Mouse (Mus musculus): Measurements from ENCODE around the gene Vdac2.

Vdac2 gene

GRCm38 (mm10) chr14:21838336-21839017 is 13.4 kb downstream of the Vdac2 start:
- TF ChIP-seq GATA4 (IDR thresholded peaks at IDR 0.05; ENCODE audit: insufficient replicate concordance, low read length): no peak

- no peak for TF ChIP-seq GATA4 (IDR thresholded peaks at IDR 0.05; ENCODE audit: insufficient replicate concordance, low read length)
Measured at GRCm38 (mm10) chr14:21841819-21842592, 17.0 kb downstream of the Vdac2 start.

GRCm38 (mm10) chr14:21843263-21843662 is 18.2 kb downstream of the Vdac2 start:
- TF ChIP-seq GATA4 (IDR thresholded peaks at IDR 0.05; ENCODE audit: insufficient replicate concordance, low read length): no peak

GRCm38 (mm10) chr14:21846827-21847380 is 21.9 kb downstream of the Vdac2 start:
- no peak for TF ChIP-seq GATA4 (IDR thresholded peaks at IDR 0.05; ENCODE audit: insufficient replicate concordance, low read length)

GRCm38 (mm10) chr14:21847381-21848165 is 22.5 kb downstream of the Vdac2 start:
- TF ChIP-seq GATA4 (IDR thresholded peaks at IDR 0.05; ENCODE audit: insufficient replicate concordance, low read length): no peak

GRCm38 (mm10) chr14:21848166-21849154 is 23.4 kb downstream of the Vdac2 start, which contains the start of gene Comtd1:
TSS of gene Comtd1 (minus strand) at chr14:21848977.
- peak; percentile 60; the same call in 1 of the 2 replicates for TF ChIP-seq GATA4 (IDR thresholded peaks at IDR 0.05; ENCODE audit: insufficient replicate concordance, low read length)

GRCm38 (mm10) chr14:21849524-21850418 is 24.7 kb downstream of the Vdac2 start:
- TF ChIP-seq GATA4 (IDR thresholded peaks at IDR 0.05; ENCODE audit: insufficient replicate concordance, low read length): no peak

- TF ChIP-seq GATA4 (IDR thresholded peaks at IDR 0.05; ENCODE audit: insufficient replicate concordance, low read length): no peak
Measured at GRCm38 (mm10) chr14:21850419-21851127, 25.5 kb downstream of the Vdac2 start.

GRCm38 (mm10) chr14:21851996-21852791 is 27.2 kb downstream of the Vdac2 start:
- no peak for TF ChIP-seq GATA4 (IDR thresholded peaks at IDR 0.05; ENCODE audit: insufficient replicate concordance, low read length)

- no peak for TF ChIP-seq GATA4 (IDR thresholded peaks at IDR 0.05; ENCODE audit: insufficient replicate concordance, low read length)
Measured at GRCm38 (mm10) chr14:21853456-21854109, 28.5 kb downstream of the Vdac2 start.

GRCm38 (mm10) chr14:21854271-21854670 is 29.2 kb downstream of the Vdac2 start:
- no peak; the same call in 1 of the 2 replicates for TF ChIP-seq GATA4 (IDR thresholded peaks at IDR 0.05; ENCODE audit: insufficient replicate concordance, low read length)

Data from liver, adult (tissue).